8 mouse cellular contexts compared by ENCODE assay signal in genomic region chr3:37642681-37643214, GRCm38 (mm10). TPM values are rescaled to one million over a fixed set of nuclear protein-coding genes. Genes with fewer than 3 reads are reported as not detected.
A peak's percentile ranks its signal among the peaks of the same experiment; 100 is the strongest.
DNase-seq lines count a peak whose midpoint lies in the region; ATAC-seq and TF ChIP-seq lines count a peak whose summit lies in the region.

No protein-coding gene starts in this region.

- no peak for DNase-seq in layer of hippocampus, adult 2 months (ENCODE audit: low spot score in 2 of 2)
- DNase-seq in layer of hippocampus, adult 9-10 months (ENCODE audit: low spot score): no peak
- DNase-seq in forebrain, embryonic 14.5 days (ENCODE audit: low spot score): no peak
- peak; percentile 66 for DNase-seq in yolk sac, embryonic 10.5 days (ENCODE audit: low spot score)
- DNase-seq in thymus, postnatal 0 days (ENCODE audit: low spot score): no peak
- no peak for DNase-seq in MN1 (ENCODE audit: low spot score)

- H3K36me3 ChIP-seq in forebrain, embryonic 14.5 days (ENCODE audit: control insufficient read depth, insufficient read depth, low read length): peaks cover 20% of the 10 kb centered on the region; the same call in 1 of the 2 replicates
- peaks cover 24% of the 10 kb centered on the region for H3K36me3 ChIP-seq in hindbrain, embryonic 13.5 days
- H3K36me3 ChIP-seq in limb, embryonic 13.5 days: peaks cover 34% of the 10 kb centered on the region

- 0 out of 2 replicates have a peak overlapping the region, but pooled peaks have one; percentile 81 for H3K27ac ChIP-seq in layer of hippocampus, adult 2 months
- H3K27ac ChIP-seq in forebrain, embryonic 14.5 days (ENCODE audit: low read depth, low read length): no peak overlapping the region
- H3K27ac ChIP-seq in hindbrain, embryonic 13.5 days: no peak overlapping the region
- H3K27ac ChIP-seq in limb, embryonic 13.5 days: no peak overlapping the region

- TF ChIP-seq CTCF in layer of hippocampus, adult 2 months (conservative IDR thresholded peaks at IDR 0.05): no peak

- H3K27me3 ChIP-seq in forebrain, embryonic 14.5 days (replicated peaks; ENCODE audit: control insufficient read depth, insufficient read depth, low read length): 0 out of 2 replicates have a peak, but pooled peaks cover 4% of the 10 kb centered on the region
- H3K27me3 ChIP-seq in hindbrain, embryonic 13.5 days: peaks cover 17% of the 10 kb centered on the region
- H3K27me3 ChIP-seq in limb, embryonic 13.5 days: 0 out of 2 replicates have a peak, but pooled peaks cover 7% of the 10 kb centered on the region

- peak overlapping the region; percentile 85 for H3K4me2 ChIP-seq in forebrain, embryonic 14.5 days (ENCODE audit: low read length)
- peak overlapping the region; percentile 85 for H3K4me2 ChIP-seq in hindbrain, embryonic 13.5 days
- peak overlapping the region; percentile 76 for H3K4me2 ChIP-seq in limb, embryonic 13.5 days (replicated peaks)

- peaks cover 2% of the 10 kb centered on the region; the same call in 1 of the 2 replicates for H3K4me1 ChIP-seq in forebrain, embryonic 14.5 days (ENCODE audit: control insufficient read depth, insufficient read depth, low read length)
- peaks cover 28% of the 10 kb centered on the region for H3K4me1 ChIP-seq in hindbrain, embryonic 13.5 days (replicated peaks)
- H3K4me1 ChIP-seq in limb, embryonic 13.5 days: peaks cover 47% of the 10 kb centered on the region

- peak overlapping the region; percentile 77 for H3K4me3 ChIP-seq in layer of hippocampus, adult 2 months
- peak overlapping the region; percentile 78 for H3K4me3 ChIP-seq in forebrain, embryonic 14.5 days (ENCODE audit: low read depth, low read length)
- H3K4me3 ChIP-seq in hindbrain, embryonic 13.5 days: peak overlapping the region; percentile 82
- peak overlapping the region; percentile 86 for H3K4me3 ChIP-seq in limb, embryonic 13.5 days

- 81% methylated on average over 21 of the region's 21 CpGs for WGBS in forebrain, embryonic 14.5 days
- 75% methylated on average over 21 of the region's 21 CpGs for WGBS in hindbrain, embryonic 13.5 days
- 76% methylated on average over 21 of the region's 21 CpGs for WGBS in limb, embryonic 13.5 days

- H3K9me3 ChIP-seq in forebrain, embryonic 14.5 days (replicated peaks; ENCODE audit: control insufficient read depth, low read length): no peaks in the 10 kb centered on the region
- no peaks in the 10 kb centered on the region for H3K9me3 ChIP-seq in hindbrain, embryonic 13.5 days
- no peaks in the 10 kb centered on the region for H3K9me3 ChIP-seq in limb, embryonic 13.5 days

- no peak for ATAC-seq in forebrain, embryonic 14.5 days
- ATAC-seq in hindbrain, embryonic 13.5 days (ENCODE audit: low FRiP score): no peak
- no peak for ATAC-seq in limb, embryonic 13.5 days (ENCODE audit: low FRiP score, low read depth)

- H3K9ac ChIP-seq in forebrain, embryonic 14.5 days (ENCODE audit: low read length): peak overlapping the region; percentile 8; the same call in 1 of the 2 replicates
- H3K9ac ChIP-seq in hindbrain, embryonic 13.5 days: no peak overlapping the region
- peak overlapping the region; percentile 92 for H3K9ac ChIP-seq in limb, embryonic 13.5 days

RNA-seq across cellular contexts. Expression of gene Spry1, which starts 3.0 kb away (rescaled TPM):
- 10 to 100 TPM; 12.1 to 13.1 TPM for total RNA-seq in layer of hippocampus, adult 2 months (2021)
- 6.0 and 7.3 TPM in 2 replicates for polyA plus RNA-seq in forebrain, embryonic 14.5 days (2014; fragmentation: Nextera tagmentation; extraction: Ambion mirVana)
- polyA plus RNA-seq in hindbrain, embryonic 13.5 days (2015; fragmentation: Nextera tagmentation; extraction: Ambion mirVana): 4.4 and 5.7 TPM in 2 replicates
- 14.8 and 17.4 TPM in 2 replicates for polyA plus RNA-seq in limb, embryonic 13.5 days (2015; fragmentation: Nextera tagmentation; extraction: Ambion mirVana)
- polyA plus RNA-seq in thymus, postnatal 0 days (2015; fragmentation: Nextera tagmentation; extraction: Ambion mirVana): 3.2 and 4.5 TPM in 2 replicates
